Mouse (Mus musculus) CH12.LX (cell line): ENCODE measurements around the gene Ankfn1.
A peak's percentile ranks its signal among the peaks of the same experiment; 100 is the strongest.

Experiments
- CTCF ChIP-seq, 2 experiments: IDR thresholded peaks in 1 of 2; conservative IDR thresholded peaks in 1 of 2; 2 replicates each; pipeline ENCODE4 v1.5.1; 2011 to 2012; ENCODE audit warnings: low read depth in 2 of 2, low read length in 2 of 2, improper control_type of control experiment in 1 of 2, inconsistent platforms in 1 of 2, mild to moderate bottlenecking in 1 of 2, moderate library complexity in 1 of 2
- GABPA ChIP-seq: IDR thresholded peaks from 2 replicates; pipeline ENCODE4 v1.6.1; 2012; ENCODE audit warnings: low read depth, low read length, improper control_type of control experiment, inconsistent platforms; ENCODE audit not compliant: insufficient replicate concordance
- HCFC1 ChIP-seq: IDR thresholded peaks from 2 replicates; pipeline ENCODE4 v1.6.1; 2012; ENCODE audit warnings: low read depth, mild to moderate bottlenecking, inconsistent platforms, low read length, improper control_type of control experiment
- JUND ChIP-seq: conservative IDR thresholded peaks from 2 replicates; pipeline ENCODE4 v1.6.1; 2011; ENCODE audit warnings: low read depth, low read length, improper control_type of control experiment
- NRF1 ChIP-seq: IDR thresholded peaks from 2 replicates; pipeline ENCODE4 v1.6.1; 2014; ENCODE audit warnings: low read depth, mild to moderate bottlenecking, inconsistent platforms, low read length, improper control_type of control experiment, moderate library complexity
- POLR2AphosphoS2 ChIP-seq: IDR thresholded peaks from 2 replicates; pipeline ENCODE4 v1.6.1; 2011; ENCODE audit warnings: low read depth, low read length, improper control_type of control experiment
- RAD21 ChIP-seq: IDR thresholded peaks from 2 replicates; pipeline ENCODE4 v1.6.1; 2011; ENCODE audit warnings: low read depth, mild to moderate bottlenecking, low read length, improper control_type of control experiment, moderate library complexity
- ZKSCAN1 ChIP-seq: IDR thresholded peaks from 2 replicates; pipeline ENCODE4 v1.6.1; 2012; ENCODE audit warnings: low read depth, inconsistent platforms, low read length, improper control_type of control experiment, borderline replicate concordance

- TF ChIP-seq ZKSCAN1, result no peak
- peak; percentile 83 to 85; a peak in 3 of 4 replicates for TF ChIP-seq CTCF (conservative IDR thresholded peaks at IDR 0.05 in 1 of 2, IDR thresholded peaks at IDR 0.05 in 1 of 2; ENCODE audit: low read depth in 2 of 2, low read length in 2 of 2)
- no peak for TF ChIP-seq HCFC1
- peak; percentile 55 for TF ChIP-seq RAD21
- no peak for TF ChIP-seq JUND
- no peak for TF ChIP-seq GABPA
- no peak for TF ChIP-seq POLR2AphosphoS2
- TF ChIP-seq NRF1, result no peak
These were observed 353.1 kb downstream of the Ankfn1 start for GRCm38 (mm10) chr11:89424358-89424757.
